ENCODE assay signal across 8 mouse cellular contexts in genomic region chr11:97186947-97187763, GRCm38 (mm10). TPM values are rescaled to one million over a fixed set of nuclear protein-coding genes. Genes with fewer than 3 reads are reported as not detected.
DNase-seq lines count a peak whose midpoint lies in the region; ATAC-seq lines count a peak whose summit lies in the region.

No protein-coding gene starts in this region.

- H3K4me1 ChIP-seq in intestine, embryonic 14.5 days (replicated peaks; ENCODE audit: control insufficient read depth, insufficient read depth, low read length): peaks cover 25% of the 10 kb centered on the region

- H3K9ac ChIP-seq in intestine, embryonic 14.5 days (ENCODE audit: low read length): peak overlapping the region; percentile 96

- intact Hi-C loops in left cerebral cortex, postnatal 14 days (cut with DNase I): loop anchor here (5.0 kb wide), 1 partner anchor 125 kb away; no protein-coding TSS in a partner anchor

- peak overlapping the region; percentile 87 for H3K4me3 ChIP-seq in intestine, embryonic 14.5 days (ENCODE audit: low read depth, low read length)

- peak; percentile 67 for ATAC-seq in intestine, embryonic 14.5 days (replicated peaks; ENCODE audit: low FRiP score, low TSS enrichment, low read depth)

- H3K9me3 ChIP-seq in intestine, embryonic 14.5 days (ENCODE audit: control insufficient read depth, low read length): no peaks in the 10 kb centered on the region

- under 1% methylated on average over 65 of the region's 74 CpGs for WGBS in intestine, embryonic 14.5 days

- peaks cover 42% of the 10 kb centered on the region for H3K36me3 ChIP-seq in intestine, embryonic 14.5 days (ENCODE audit: control insufficient read depth, insufficient read depth, low read length)

- DNase-seq in adrenal gland, adult (ENCODE audit: inconsistent age in 2 of 2, low spot score in 1 of 2): peak; percentile 98 to 99
- peak; percentile 96 for DNase-seq in embryo, embryonic 10.5 days (ENCODE audit: low spot score)
- peak; percentile 99 for DNase-seq in gastrocnemius, postnatal 25 days
- DNase-seq in intestine, embryonic 14.5 days (ENCODE audit: low spot score): peak; percentile 95
- peak; percentile 95 to 97 for DNase-seq in left cerebral cortex, postnatal 14 days (ENCODE audit: low spot score in 2 of 2)
- DNase-seq in mesoderm, embryonic 11.5 days (ENCODE audit: low read depth, low spot score): peak; percentile 96
- DNase-seq in right cerebral cortex, postnatal 36 days (ENCODE audit: low spot score in 2 of 2): peak; percentile 93 to 94
- peak; percentile 99 for DNase-seq in yolk sac, embryonic 10.5 days (ENCODE audit: low spot score)

- H3K27ac ChIP-seq in intestine, embryonic 14.5 days (ENCODE audit: low read depth): peak overlapping the region; percentile 97

- no peaks in the 10 kb centered on the region for H3K27me3 ChIP-seq in intestine, embryonic 14.5 days (replicated peaks; ENCODE audit: control insufficient read depth, insufficient read depth, low read length)

- H3K4me2 ChIP-seq in intestine, embryonic 14.5 days (ENCODE audit: low read length): peak overlapping the region; percentile 85

RNA-seq across cellular contexts. Expression of gene Kpnb1, which starts 0.5 kb away (rescaled TPM):
- 10 to 100 TPM; 48.9 to 53.5 TPM for total RNA-seq in gastrocnemius, postnatal 25 days (2021)
- 79.9 and 86.0 TPM in 2 replicates for polyA plus RNA-seq in intestine, embryonic 14.5 days (2014; fragmentation: Nextera tagmentation; extraction: Ambion mirVana)
- total RNA-seq in left cerebral cortex, postnatal 14 days (2021): 100 to 1,000 TPM; 111 to 113 TPM

RNA-seq across cellular contexts. Expression of gene Tbkbp1, which starts 35.9 kb away (rescaled TPM):
- total RNA-seq in gastrocnemius, postnatal 25 days (2021): 1 to 10 TPM; 4.6 to 4.9 TPM
- polyA plus RNA-seq in intestine, embryonic 14.5 days (2014; fragmentation: Nextera tagmentation; extraction: Ambion mirVana): 3.2 and 3.9 TPM in 2 replicates
- 10 to 100 TPM; 46.4 to 49.4 TPM for total RNA-seq in left cerebral cortex, postnatal 14 days (2021)

Comparison
In these comparisons a context has a peak if more than half of its experiments do, and no peak if none do; other contexts are left out.
1. Peak in every context shown above with its lines: DNase-seq, ATAC-seq, H3K4me3 ChIP-seq and H3K27ac ChIP-seq.
2. RNA of gene Tbkbp1, which starts 35.9 kb away (total RNA-seq): 46.4 to 49.4 TPM in left cerebral cortex, postnatal 14 days; 4.6 to 4.9 TPM in gastrocnemius, postnatal 25 days; every median in the first group is over 4 times any median in the second.